Mouse (Mus musculus): Measurements from ENCODE around the gene Fsd2.
A peak's percentile ranks its signal among the peaks of the same experiment; 100 is the strongest.

GRCm38 (mm10) chr7:81610125-81610524, 43.4 kb upstream of the Fsd2 start:
- TF ChIP-seq CTCF (conservative IDR thresholded peaks at IDR 0.05; ENCODE audit: low read length), result peak; percentile 54
- TF ChIP-seq NANOG (IDR thresholded peaks at IDR 0.05; ENCODE audit: borderline replicate concordance, low read length), result no peak
- TF ChIP-seq POU5F1 (IDR thresholded peaks at IDR 0.05; ENCODE audit: borderline replicate concordance, low read length), result no peak
